Mouse (Mus musculus): ENCODE results near the gene Nrg4.

Nrg4 gene

DNA sequence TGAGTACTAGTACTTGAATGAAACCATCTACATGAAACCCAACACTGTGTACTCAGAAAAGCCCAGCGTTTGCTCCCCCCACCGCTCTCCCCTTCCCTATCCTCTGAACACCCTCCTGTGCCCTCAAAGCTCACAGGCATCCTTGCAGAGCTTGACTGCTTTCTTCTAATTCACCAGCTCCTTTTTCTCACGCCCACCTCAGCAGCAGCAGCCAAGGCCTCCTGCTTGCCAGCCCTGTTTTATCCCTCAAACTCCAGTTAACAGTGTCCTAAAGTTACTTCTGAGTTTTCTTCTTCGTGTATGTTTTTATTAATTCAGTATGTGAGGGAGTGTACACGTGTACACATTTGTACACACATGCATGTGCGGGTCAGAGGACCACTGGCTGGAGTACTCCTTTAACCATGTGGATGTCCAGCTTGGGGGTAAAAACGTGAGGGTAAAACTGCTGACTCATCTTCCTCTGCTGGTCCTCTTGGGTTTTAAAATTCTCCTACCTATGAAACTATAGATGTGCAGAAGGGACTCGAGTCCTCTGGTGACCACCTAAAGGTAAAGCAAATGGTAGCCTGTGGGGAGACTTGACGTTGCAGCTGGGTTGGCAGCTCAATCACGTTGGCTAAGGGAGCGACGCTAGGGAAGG lies 12.9 kb downstream of the Nrg4 start:
- DNase-seq = no peak

DNA sequence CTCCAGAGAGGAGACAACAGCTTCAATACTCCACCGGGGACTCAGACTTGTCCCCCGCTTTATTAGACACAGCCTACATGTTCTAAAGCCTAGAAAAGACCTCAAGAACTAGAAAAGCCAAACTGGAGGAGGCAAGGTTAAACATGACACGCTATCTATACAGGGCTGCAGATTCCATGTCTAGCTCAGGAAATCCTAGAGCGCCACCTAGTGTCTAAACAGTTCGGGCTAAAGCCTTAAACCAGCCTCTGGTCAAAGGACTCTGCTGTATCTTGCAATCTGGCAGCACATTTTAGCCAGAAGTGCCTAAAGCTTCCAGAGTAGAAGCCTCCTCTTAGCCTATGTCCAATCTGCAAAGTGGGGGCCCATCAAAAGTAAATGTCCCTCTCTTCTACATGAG lies 15.1 kb downstream of the Nrg4 start:
- peak; percentile 67 for DNase-seq

DNA sequence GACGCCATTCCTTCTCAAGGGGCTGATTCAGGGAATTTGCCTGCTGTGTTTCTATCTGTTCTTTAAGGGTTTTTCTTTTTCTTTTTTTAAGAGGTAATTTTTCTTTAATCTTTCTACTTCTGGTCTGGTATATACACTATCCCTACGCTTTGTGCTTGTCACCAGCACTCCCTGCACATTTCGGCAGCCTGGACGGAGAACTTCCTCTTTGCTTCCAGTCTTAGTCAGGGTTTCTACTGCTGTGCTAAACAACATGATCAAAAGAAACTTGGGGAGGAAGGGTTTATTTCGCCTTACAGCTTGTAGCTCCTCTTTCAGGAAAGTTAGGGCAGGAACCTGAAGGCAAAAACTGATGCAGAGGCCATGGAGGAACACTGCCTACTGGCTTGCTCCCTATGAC lies 18.2 kb downstream of the Nrg4 start:
- DNase-seq = no peak

DNA sequence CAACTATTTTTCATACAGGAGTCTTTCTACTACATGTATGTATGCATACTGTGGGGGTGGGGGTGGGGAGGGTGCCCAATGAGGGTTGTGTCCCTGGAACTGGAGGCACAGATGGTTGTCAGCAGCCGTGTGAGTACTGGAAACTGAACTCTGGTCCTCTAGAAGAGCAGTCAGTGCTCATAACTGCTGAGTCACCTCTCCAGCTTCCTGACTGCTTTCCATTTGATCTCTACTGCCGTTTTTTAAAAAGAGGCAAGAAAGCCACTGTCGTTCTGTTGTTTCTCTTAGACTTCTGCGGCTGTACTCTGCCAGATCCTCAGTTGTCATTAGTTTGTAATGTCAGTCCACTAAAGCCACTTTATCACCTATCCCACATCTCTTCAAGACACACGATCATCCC lies 19.1 kb downstream of the Nrg4 start:
- DNase-seq = no peak

DNA sequence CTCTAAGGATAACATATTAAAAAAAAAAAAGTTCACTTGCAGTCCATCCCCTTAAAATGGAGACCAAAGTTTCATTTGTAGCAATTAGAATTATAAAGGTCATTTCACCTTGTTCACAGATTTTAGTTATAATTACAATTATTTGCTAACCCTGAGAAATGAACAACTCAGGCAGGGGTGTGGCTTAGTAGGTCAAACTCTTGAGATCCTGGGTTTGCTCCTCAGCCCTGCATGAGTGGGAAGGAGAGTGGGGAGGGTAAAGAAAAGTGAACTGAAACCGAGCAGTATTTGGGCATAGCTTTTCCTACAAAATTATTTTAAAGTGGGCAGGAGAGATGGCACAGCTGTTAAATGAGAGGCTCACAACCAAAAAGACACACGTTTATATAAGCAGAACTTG lies 19.6 kb downstream of the Nrg4 start:
- DNase-seq = no peak

DNA sequence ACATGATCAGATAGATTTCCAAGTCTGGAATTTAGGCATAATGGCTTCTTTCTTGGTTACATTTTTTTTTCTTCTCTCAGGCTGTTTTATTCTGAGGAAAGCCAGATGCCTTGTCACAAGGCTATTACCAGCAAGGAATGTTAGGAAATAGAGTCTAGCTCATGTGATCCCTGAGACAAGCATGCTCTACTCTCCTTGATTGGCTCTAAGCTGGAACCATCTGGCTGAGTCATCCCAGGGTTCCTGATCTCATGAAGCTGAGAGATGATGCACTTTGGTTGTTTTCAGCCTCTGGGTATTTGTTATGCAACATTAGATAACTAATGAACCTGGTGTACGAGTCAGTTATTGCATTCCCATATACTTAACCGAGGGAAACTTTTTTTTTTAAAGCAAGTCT lies 30.4 kb downstream of the Nrg4 start:
- DNase-seq = no peak

DNA sequence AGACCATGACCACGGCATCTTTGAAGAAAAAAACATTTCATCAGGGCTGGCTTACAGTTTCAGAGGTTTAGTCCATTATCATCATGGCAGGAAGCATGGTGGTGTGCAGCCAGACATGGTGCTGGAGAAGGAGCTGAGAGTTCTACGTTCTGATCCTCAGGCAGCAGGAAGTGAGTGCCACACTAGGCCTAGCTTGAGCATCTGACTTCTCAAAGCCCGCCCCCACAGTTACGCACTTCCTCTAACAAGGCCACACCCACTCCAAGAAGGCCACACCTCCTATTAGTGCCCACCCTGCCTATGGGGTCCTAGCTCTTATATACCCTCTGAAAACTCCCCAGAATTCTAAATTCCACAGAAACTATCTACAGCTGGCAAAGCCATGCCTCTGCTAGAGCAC lies 34.7 kb downstream of the Nrg4 start:
- no peak for DNase-seq

DNA sequence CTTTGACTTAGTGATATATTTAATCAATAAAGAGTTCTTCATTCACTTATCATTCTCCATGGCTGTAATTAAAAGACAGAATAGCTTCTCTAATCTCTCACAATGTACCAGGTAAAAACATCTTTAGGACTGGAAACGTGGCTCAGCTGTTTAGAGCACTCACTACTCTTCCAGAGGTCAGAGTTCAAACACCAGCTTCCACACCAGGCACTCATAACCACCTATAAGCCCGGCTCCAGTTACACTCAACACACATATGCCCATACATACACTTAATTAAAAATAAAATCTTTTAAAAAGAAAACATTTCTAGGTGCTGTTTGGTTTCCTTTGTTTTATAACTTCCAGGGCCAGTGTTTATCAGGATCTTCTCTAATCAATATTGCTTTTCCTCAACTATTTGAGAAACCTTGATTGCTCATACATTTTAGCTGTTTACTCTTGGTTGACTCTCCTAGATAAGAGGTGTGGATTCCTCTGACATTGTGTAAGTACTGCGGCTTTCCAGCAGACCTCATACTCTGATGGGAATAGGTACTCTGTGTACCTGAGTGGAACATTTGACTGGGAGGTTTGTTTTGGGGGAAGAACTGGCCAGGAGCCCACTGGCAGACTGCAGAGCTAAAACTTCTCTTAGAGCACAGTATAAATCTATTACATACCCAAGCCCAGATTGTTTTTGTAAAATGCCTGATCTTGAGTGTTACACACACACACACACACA lies 37.0 kb downstream of the Nrg4 start:
- DNase-seq = no peak

DNA sequence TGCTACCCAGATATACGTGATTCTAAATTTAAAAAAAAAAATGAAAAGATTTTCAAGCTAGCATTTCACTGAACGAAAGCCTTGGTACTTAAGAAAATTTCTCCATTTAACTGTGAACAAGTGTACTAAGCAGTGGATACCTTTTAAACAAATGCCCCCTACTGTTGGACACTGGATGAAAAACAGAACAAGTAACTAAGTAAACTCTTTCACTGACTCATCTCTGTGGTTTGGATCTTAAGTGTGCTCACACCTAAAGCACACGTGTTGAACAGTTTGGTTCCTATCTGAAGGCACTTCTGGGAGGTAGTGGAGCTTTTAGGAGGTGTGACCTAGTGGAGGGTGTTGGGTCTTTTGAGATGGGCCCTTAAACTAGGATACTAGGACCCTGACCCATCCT lies 41.4 kb downstream of the Nrg4 start:
- DNase-seq = no peak

DNA sequence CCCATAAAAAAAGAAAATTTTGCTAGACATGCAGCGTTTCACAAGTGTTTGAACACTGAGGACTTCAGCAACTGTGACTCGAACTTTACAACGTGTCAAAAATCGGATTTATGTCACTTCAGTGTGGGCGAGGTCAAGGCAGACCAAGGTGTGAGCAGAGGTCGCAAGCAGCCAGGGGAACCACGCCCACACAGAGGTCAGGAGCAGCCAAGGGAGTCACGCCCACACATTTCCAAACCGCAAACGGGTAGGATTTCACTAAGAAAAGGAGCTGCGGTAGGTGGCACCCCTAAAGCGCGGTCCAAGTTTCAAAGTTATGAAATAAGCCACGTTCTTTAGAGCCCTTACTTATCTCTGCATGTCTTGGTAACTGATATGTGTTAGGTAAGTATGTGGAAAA lies 43.1 kb downstream of the Nrg4 start:
- peak; percentile 26 for DNase-seq

DNA sequence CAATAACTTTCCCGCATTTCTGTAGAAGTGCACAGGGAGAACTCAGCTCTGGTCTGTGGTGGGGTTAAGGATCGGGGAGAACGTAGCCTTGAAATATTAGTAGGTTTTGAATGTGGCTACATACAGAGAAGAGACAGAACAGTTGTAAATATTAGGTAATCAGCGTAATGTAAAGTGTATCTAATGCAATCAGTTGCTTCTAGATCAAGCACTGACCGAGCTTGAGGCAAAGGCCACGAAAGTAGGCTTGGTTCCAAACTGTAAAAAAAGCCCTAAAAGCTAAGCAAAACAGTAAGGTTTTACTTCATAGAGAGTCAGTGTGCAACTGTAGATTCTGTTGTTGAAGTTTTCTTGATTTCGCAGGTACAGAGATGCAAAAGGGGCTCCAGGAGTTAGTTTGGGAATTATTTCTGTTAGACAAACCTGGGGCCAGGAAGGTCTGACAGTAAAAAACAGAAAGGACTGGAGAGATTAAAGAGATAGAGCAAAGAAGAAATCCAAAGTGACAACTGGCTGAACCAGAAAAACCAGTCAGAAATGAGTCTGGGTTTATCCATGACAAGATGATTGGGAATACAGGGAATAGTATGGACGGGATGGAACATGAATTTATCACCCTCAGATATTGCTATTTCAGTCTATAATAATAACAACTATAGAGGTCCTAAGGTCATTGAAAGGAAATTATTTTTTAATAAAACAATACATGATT lies 47.4 kb downstream of the Nrg4 start:
- no peak for DNase-seq

DNA sequence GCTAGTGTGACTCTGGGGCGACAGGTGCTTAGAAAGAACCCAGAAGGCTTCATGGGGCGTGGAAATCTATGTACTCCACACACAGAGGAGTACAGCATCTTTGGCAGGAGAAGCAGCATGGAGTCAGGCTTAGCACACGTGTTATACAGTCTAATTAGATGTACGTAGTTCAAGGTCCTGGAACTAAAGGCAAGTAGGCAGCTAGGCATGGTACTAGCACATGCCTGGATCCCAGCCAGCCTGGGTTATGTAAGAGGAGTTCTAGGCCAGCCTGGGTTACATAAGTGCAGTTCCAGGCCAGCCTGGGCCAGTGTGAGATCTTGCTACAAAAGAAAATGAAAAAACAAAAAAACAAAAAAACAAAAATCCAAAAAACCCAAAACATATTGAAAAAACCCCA lies 49.1 kb downstream of the Nrg4 start:
- DNase-seq = no peak

DNA sequence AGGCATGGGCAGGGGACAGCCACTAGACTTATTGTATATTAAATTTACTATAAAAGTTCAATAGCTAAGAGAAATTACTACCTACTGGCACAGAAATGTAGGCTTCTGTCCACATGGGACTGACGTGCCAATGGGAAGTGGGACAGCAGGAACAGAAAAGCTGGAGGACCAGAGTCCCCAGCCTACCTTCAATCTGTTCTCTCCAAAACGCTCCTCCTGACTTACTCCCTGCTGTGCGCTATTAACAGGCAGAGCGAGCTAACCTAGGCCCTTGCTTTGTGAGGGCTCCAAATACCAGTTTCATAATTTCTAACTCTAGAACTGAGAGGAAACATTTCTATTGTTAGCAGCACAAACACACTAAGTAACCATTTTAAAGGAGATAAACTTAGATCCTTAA lies 52.7 kb downstream of the Nrg4 start:
- no peak for DNase-seq

DNA sequence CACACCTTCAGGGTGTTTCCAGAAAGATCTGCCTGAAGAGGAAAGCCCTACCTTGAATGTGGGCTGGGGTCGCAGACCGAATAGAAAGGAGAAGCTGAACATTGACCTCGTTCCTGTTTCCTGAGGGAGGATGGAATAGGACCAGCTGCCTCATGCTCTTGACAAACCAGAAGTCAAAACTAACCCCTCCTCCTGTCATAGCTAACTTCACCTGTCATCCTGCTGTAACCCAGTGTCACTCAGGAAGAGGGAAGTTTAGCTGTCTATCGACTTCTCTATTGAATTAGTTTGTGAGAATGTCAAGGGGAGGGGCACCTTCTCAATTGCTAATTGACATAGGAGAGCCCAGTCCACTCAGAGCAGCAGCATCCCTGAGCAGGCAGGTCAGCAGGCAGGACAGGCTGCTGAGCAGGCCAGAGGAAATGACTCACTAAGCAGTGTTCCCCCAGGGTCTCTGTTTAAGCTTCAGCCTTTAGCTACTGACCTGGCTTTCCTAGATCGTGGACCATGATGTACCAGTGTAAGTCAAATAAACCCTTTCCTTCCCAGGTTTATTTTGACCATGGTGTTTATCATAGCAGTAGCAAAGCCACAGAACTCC lies 54.6 kb downstream of the Nrg4 start:
- DNase-seq = no peak

DNA sequence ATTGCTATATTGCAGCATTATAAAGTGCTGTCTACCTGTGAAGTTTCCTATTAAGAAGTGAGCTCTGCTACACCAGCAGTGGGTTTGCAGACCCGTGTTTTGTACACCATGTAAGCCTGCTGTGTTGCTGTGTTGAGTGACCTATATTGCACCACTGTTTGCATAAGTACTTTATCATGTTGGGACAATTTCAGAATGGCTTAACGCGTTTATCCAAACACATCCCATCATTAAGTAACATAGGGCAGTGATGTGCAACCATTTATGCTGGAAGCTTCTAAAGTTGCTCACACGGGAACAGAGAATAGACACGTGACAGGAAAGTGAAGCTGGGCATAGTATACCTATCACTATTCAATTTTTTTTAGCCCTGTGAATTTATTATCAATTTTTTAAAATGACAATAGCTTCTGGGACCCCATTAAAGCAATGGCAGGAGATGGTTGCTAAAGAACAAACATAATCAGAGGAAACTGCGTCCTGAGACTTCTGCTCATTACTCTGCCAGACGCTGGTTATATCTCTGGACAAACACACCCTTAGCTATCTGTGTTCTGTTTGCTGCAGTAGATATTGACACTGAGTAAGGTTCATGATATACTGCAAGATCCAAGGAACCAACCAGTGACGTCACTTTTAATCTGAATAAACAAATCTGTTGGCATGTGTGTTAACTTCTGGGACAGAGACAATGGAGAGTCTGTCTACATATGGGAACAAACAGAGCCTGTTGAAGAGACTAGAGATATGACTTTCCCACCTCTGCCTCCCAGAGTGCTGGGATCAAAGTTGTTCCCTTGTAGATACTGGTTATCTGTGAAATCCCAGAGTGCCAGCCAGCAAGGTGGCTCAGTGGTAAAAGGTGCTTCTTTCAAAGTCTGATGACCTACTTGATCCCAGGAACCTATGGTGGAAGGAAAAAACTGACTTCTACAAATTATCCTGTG lies 62.0 kb downstream of the Nrg4 start:
- DNase-seq = no peak

DNA sequence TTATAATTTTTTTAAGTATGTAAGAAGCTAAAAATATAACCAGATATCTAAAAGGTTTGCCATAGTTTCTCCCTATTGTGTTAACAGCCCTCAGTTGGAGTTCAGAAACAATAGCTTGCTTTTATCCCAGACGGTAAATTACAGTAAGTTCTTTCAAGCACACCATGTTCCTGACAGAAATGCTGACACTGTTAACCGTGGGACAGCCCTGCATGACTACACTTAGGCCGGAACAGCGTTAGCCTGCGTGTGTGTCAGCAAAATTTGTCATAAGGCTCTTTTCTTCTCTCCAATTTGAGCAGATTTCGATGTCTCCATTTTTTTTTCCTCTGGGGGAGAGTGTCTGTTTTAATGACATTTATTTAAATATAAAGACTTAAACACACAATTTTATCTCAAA lies 66.9 kb downstream of the Nrg4 start:
- no peak for DNase-seq

DNA sequence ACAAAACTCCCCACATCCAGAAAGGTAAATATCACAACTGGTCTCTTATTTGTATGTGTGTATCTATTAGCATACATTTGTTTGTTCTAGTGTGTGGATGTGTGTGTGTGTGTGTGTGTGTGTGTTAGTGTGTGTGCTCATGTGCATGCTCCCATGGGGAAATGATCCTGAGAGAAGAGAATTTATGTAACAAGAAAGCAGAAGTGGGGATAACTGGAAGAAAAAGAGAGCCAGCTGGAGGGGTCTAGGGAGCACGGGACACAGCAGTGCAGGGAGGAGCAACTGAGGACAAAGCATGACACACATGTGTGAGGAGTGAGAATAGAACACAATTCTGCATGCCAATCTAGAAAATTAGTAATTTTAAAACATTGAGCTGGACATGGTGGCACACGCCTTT lies 69.5 kb downstream of the Nrg4 start:
- no peak for DNase-seq

DNA sequence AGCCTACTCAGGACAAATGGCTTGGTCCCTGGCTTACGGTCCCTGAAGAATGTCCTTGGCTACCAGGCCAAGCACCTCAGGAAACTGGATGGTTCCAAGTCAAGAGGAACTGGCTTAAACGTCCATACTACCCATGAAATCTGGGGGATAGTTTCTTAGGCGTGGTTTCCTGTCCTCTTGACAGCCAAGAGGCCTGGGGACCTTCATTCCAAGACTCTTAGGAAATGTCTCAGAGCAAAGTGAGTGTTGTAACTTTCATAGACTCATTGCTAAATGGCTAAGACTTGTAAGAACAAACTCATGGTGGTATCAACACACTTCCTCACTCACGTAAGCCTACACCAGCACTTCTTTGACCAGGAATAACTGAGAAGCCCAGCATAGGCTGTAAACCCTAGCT lies 71.0 kb downstream of the Nrg4 start:
- no peak for DNase-seq

DNA sequence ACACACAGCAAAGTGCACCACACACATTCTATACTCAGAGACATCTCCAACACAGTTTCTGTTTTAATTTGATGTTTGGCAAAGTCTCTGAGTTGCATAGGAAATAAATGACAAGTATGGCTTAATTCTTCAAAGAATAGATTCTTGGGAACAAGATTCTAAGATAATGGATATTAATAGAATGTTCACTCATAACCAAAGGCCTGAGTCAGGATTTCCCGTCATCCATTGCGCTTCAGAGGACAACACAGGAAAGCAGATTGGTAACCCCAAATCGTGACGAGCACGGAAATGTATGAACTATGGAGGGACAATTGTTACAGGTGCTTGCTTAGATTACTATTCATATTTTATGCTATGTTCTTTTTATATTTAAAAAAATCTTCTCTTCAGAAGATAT lies 71.6 kb downstream of the Nrg4 start:
- no peak for DNase-seq

DNA sequence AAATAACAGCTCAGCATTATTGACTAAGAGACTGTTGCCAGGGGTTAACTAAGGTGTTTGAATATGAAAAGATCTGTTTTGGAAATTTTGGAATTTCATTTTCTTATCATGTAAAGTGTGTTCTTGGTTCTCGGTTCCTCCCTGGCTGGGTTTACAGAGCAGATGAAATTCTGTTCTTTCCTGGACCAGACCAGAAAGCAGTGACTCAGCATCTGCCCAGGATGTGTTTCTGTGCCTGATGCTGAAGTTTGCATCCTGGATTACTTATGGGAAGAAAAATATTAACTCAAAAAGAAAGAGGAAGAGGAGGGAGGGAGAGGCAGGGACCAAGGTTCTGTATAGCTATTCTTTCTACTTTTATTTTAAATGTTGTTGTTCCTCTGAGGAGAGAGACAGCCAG lies 72.8 kb downstream of the Nrg4 start:
- DNase-seq = no peak

DNA sequence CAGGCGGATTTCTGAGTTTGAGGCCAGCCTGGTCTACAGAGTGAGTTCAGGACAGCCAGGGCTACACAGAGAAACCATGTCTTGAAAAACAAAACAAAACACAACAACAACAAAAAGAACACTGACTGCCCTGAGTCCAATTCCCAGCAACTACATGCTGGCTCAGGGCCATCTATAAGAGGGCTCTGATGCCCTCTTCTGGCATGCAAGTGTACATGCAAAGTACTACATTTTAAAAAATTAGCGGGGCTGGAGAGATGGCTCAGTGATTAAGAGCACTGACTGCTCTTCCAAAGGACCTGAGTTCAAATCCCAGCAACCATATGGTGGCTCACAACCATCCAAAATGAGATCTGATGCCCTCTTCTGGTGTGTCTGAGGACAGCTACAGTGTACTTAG lies 74.5 kb downstream of the Nrg4 start:
- DNase-seq = peak; percentile 17

DNA sequence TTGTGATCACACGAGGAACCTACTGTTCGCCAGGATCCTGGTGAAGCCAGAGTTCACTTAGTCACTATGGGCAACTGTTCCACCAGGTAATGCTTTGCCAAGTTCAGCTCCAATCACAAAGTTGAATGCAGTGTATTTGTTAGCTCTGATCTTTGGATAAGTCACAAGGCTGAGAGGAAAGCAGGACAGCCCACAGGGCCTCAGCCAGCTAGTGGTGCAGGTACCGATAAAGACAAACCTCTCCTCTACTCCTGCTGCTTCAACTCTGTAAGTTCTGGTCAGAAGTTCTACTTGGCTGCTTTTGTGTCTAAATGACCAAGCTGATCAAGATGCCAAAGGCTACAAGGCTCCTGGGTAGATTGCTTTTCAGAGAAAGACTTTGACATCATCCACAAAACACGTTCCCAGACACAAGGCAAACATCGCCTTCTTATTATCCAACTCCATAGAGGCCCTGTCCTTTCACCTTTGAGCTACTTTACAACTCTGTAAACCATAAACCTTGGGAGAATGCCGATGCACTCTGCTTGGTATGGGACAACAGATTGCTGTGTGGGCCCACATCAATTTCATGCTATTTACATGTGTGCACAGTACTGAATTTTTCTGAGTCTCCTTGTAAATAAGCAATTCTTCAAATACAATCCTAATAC lies 75.9 kb downstream of the Nrg4 start:
- DNase-seq = no peak
